Mouse (Mus musculus) midbrain, embryonic 11.5 days (tissue): ENCODE data around the gene Klrb1b. TPM values are rescaled to one million over a fixed set of nuclear protein-coding genes. Genes with fewer than 3 reads are reported as not detected.
"Not testable (repeated sequence)": the region's sequence is repeated elsewhere in the genome, so short reads cannot be mapped to it uniquely, and the experiment has no call there.

ENCODE experiments used
- ATAC-seq: fragments of 200-750 bp; cut with Nextera tagmentation; 2 replicates; pipeline ENCODE4 v1.8.0; 2017; ENCODE audit warnings: moderate TSS enrichment, moderate library complexity; ENCODE audit not compliant: low FRiP score
- DNase-seq: peaks from one replicate; pipeline ENCODE4 v3.0.0; 2015; ENCODE audit warnings: low spot score; ENCODE audit errors: missing footprints
- H3K27ac ChIP-seq: fragments of 300-500 bp; sonication (generic); 2 replicates; pipeline ENCODE4 v1.5.1; 2014; ENCODE audit warnings: low read depth, low read length
- H3K27me3 ChIP-seq: fragments of 300-500 bp; sonication (generic); 2 replicates; pipeline ENCODE4 v1.6.1; 2014; ENCODE audit warnings: mild to moderate bottlenecking, low read length, moderate library complexity, mixed read lengths; ENCODE audit not compliant: control insufficient read depth, insufficient read depth
- H3K36me3 ChIP-seq: fragments of 300-500 bp; sonication (generic); 2 replicates; pipeline ENCODE4 v1.6.1; 2014; ENCODE audit warnings: mild to moderate bottlenecking, low read length, moderate library complexity, mixed read lengths; ENCODE audit not compliant: control insufficient read depth, insufficient read depth
- H3K4me1 ChIP-seq: fragments of 300-500 bp; sonication (generic); 2 replicates; pipeline ENCODE4 v1.6.1; 2014; ENCODE audit warnings: low read length; ENCODE audit not compliant: control insufficient read depth, insufficient read depth
- H3K4me2 ChIP-seq: fragments of 300-500 bp; sonication (generic); 2 replicates; pipeline ENCODE4 v1.6.1; 2014; ENCODE audit warnings: mild to moderate bottlenecking, moderate library complexity
- H3K4me3 ChIP-seq: fragments of 300-500 bp; sonication (generic); 2 replicates; pipeline ENCODE4 v1.5.1; 2014; ENCODE audit warnings: low read depth, low read length
- H3K9ac ChIP-seq: fragments of 300-500 bp; sonication (generic); 2 replicates; pipeline ENCODE4 v1.6.1; 2014; ENCODE audit warnings: low read length
- H3K9me3 ChIP-seq: fragments of 300-500 bp; sonication (generic); 2 replicates; pipeline ENCODE4 v1.6.1; 2016; ENCODE audit warnings: low read length; ENCODE audit not compliant: control insufficient read depth
- WGBS: fragments of 180-500 bp; shearing (Covaris S2); extraction: QIAGEN DNeasy Blood & Tissue Kit; methylation state at CpG from one replicate; pipeline ENCODE4 v1.1.7; 2014; 5-methylcytosine and 5-hydroxymethylcytosine counted together
- polyA plus RNA-seq: library from polyadenylated mRNA; unstranded; fragments of >200 nt; fragmentation: Nextera tagmentation; extraction: Ambion mirVana; gene quantifications from 2 replicates; pipeline ENCODE4 v1.2.1, GENCODE M21; 2014

Klrb1b gene
- polyA plus RNA-seq, 1 experiment from 2014 or later: not detected

GRCm38 (mm10) chr6:128768047-128768446 is 58.1 kb downstream of the Klrb1b start:
- Histone ChIP-seq H3K9ac (no peak overlapping the region), H3K27me3 (no peaks in the 10 kb centered on the region)
- no peak for ATAC-seq

DNA sequence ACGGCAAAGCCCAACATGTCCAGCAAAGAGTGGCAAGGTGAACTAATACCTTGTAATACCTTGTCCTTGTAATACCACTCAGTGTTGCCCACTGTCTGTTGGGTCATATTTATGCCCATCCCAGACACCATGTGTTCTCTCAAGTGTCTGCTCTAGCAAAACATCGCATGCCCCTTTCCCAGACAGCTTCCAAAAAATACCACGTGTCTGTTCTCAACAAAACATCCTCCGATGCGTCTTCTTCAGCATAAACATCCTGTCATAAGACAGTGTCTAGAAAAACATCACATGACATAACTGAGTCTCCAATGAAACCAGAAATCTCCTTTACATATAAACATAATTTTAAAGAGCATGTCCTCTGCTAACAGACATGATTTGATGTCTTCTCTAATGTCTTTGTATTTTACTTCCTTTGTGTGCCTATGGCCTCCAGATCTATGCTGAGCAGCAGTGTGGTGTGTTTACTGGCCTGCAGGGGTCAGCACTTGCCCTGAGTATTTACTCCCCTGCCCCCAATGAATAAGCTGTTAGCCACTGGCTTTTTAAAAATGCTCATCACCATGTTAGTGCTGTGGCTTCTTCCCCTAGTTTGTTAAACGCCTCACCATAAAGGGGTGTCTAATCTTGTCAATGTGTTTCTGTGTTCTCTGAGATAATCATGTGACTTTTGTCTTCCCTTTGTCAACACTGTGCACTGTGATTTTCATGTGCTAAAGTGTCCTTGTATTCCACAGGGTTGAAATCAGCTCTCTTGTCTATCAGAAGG is 59.5 kb downstream of the Klrb1b start:
- 0 out of 2 replicates have a peak overlapping the region, but pooled peaks have one; percentile 22 for H3K9ac ChIP-seq
- H3K27me3 ChIP-seq, H3K9me3 ChIP-seq, H3K4me3 ChIP-seq, H3K36me3 ChIP-seq, H3K4me2 ChIP-seq, H3K27ac ChIP-seq, H3K4me1 ChIP-seq: not testable (repeated sequence)
- 72% methylated on average over 6 of the region's 6 CpGs for WGBS
- DNase-seq (peak; percentile 89), ATAC-seq (peak; percentile 51)

More at GRCm38 (mm10) chr6:128768047-128768446, 58.1 kb downstream of the Klrb1b start:
- Histone ChIP-seq H3K27ac (no peak overlapping the region), H3K4me3 (no peak overlapping the region), H3K4me1 (no peaks in the 10 kb centered on the region), H3K36me3 (no peaks in the 10 kb centered on the region), H3K9me3 (no peaks in the 10 kb centered on the region), H3K4me2 (no peak overlapping the region)
- peak; percentile 33 for DNase-seq
- 80% methylated on average over 4 of the region's 4 CpGs for WGBS

DNA sequence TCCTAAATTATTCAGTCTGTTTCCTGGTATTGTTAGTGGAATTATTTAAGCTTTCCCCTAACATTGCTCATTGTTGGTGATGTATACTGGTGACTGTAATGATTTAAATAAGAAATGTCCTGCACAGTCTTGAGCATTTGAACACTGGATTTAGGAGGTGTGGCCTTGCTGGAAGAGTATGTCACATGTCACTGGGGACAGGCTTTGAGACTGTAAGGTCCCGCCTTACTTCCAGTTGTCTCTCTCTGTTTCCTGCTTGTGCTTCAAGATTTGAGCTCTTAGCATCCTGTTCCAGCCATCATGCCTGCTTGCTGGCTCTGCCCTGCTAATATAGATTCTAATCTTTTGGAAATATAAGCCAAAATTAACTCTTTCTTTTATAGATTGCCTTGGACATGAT is 60.9 kb downstream of the Klrb1b start:
- Histone ChIP-seq H3K9me3 (no peaks in the 10 kb centered on the region), H3K27ac (no peak overlapping the region), H3K4me1 (no peaks in the 10 kb centered on the region), H3K4me2 (no peak overlapping the region), H3K9ac (no peak overlapping the region), H3K27me3 (no peaks in the 10 kb centered on the region), H3K36me3 (no peaks in the 10 kb centered on the region), H3K4me3 (no peak overlapping the region)
- ATAC-seq (no peak), DNase-seq (no peak)
- 83% methylated on average over 1 of the region's 1 CpGs for WGBS

DNA sequence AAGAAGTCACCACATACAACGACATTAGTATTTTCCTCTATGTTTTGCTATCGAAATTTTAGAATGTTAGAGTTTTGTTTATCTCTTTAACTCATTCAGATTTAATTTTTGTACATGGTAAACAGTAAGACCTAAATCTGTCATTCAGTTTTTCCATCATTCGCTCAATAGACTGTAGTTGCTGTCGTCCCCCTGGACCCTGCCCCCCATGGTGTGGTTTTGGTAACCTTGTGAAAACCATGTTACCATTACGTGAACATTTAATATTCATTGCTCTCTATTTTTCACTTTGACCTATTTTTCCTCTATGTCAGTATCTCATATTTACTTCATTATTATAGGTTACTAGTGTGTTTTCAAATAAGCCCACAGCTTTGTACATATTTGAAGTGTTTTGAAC is 61.5 kb downstream of the Klrb1b start:
- no peaks in the 10 kb centered on the region for H3K4me1 ChIP-seq
- no peak for ATAC-seq

DNA sequence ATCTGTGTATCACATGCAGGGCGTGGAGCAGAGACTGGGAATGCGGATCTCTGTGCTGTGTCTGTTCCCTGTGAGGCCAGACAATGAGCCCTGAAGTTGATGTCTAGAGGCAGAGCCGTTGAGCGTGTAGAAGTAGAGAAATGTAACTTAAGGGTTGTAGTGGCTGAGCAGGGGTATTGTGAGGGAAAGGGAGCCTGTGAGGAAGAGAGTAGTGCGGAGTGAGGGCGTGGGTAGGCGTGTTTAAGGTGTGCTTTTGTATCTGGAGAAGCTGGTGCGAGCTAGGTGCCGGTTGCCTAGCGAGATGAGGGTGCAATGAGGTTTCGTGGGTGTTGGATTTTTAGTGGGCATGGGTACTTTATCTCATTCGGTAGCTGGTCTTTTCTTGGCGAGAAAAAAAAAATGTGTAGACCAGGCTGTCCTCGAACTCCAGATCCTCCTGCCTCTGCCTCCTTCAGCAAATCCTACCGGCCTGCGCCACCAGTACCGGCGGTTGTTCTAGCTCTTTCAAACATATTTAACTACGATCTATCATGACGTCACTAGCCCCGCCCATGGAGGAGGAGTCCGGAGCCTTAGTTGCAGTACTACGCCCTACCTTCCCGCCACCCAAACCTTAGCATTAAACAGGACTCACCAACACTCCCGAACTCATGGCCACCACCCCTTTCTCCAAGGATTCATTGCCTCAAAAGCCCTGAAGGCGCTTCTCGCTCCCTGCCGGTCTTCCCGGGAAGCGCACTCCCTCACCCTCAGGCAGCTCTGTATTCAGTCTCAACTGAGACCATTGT is 62.2 kb downstream of the Klrb1b start:
- Histone ChIP-seq H3K27me3 (no peaks in the 10 kb centered on the region), H3K27ac (peak overlapping the region; percentile 47; the same call in 1 of the 2 replicates), H3K9ac (peak overlapping the region; percentile 59), H3K9me3 (no peaks in the 10 kb centered on the region), H3K4me2 (peak overlapping the region; percentile 58), H3K4me1 (no peaks in the 10 kb centered on the region), H3K4me3 (peak overlapping the region; percentile 49), H3K36me3 (no peaks in the 10 kb centered on the region)
- peak; percentile 100 for DNase-seq
- 2% methylated on average over 30 of the region's 30 CpGs for WGBS
- ATAC-seq: peak; percentile 92

More for the DNA sequence above, 61.5 kb downstream of the Klrb1b start:
- H3K4me3 ChIP-seq: peak overlapping the region; percentile 49
- no peaks in the 10 kb centered on the region for H3K27me3 ChIP-seq
- 26% methylated on average over 5 of the region's 5 CpGs for WGBS
- peak; percentile 81 for DNase-seq
- H3K27ac ChIP-seq: no peak overlapping the region
- peak overlapping the region; percentile 30; the same call in 1 of the 2 replicates for H3K9ac ChIP-seq
- H3K4me2 ChIP-seq: peak overlapping the region; percentile 39
- H3K9me3 ChIP-seq: no peaks in the 10 kb centered on the region
- H3K36me3 ChIP-seq: no peaks in the 10 kb centered on the region

Other genes with a start within 250 kb of the Klrb1b start
- gene A2ml1, start 244.7 kb downstream of the Klrb1b start, polyA plus RNA-seq: not detected in 2 replicates
- not detected in 2 replicates for gene Klrb1a, start 202.8 kb downstream of the Klrb1b start, polyA plus RNA-seq
- gene Clec2h, start 163.9 kb downstream of the Klrb1b start, polyA plus RNA-seq: not detected in 2 replicates
- not detected in 2 replicates for gene Klrb1, start 103.3 kb downstream of the Klrb1b start, polyA plus RNA-seq
- gene Klrb1c, start 37.1 kb downstream of the Klrb1b start, polyA plus RNA-seq: 0.08 TPM in 1 of 2 replicates, not detected in the other
- not detected in 2 replicates for gene Gm44511, start within 50 bp of the Klrb1b start, polyA plus RNA-seq
- gene Clec2i, start 61.3 kb upstream of the Klrb1b start, polyA plus RNA-seq: not detected in 2 replicates
- gene BC035044, start 64.8 kb upstream of the Klrb1b start, polyA plus RNA-seq: 0.67 and 0.90 TPM in 2 replicates
- gene Clec2g, start 108.0 kb upstream of the Klrb1b start, polyA plus RNA-seq: not detected in 2 replicates
- 0.23 and 0.28 TPM in 2 replicates for gene Klrb1f, start 219.6 kb upstream of the Klrb1b start, polyA plus RNA-seq